Mouse (Mus musculus) embryo, embryonic 9.5 days (tissue): ENCODE data around the gene Tdpoz1.
"Not testable (repeated sequence)": the region's sequence is repeated elsewhere in the genome, so short reads cannot be mapped to it uniquely, and the experiment has no call there.

Experiments used
- DNase-seq: peaks from one replicate; pipeline ENCODE4 v3.0.0-alpha.2; 2017; ENCODE audit errors: extremely low spot score

The Tdpoz1 gene

GRCm38 (mm10) chr3:93676210-93676609, at the start of gene Tdpoz1:
TSS of gene Tdpoz1 (minus strand) at chr3:93676310.
- DNase-seq = not testable (repeated sequence)

- DNase-seq = not testable (repeated sequence)
These were observed 33.0 kb upstream of the Tdpoz1 start for GRCm38 (mm10) chr3:93708969-93709637.

GRCm38 (mm10) chr3:93692970-93693369, 16.9 kb upstream of the Tdpoz1 start, which contains the start of gene Gm37596:
TSS of gene Gm37596 (minus strand) at chr3:93693070.
- DNase-seq = not testable (repeated sequence)

GRCm38 (mm10) chr3:93670805-93671503, 5.2 kb downstream of the Tdpoz1 start:
- DNase-seq = not testable (repeated sequence)

GRCm38 (mm10) chr3:93654260-93654659, 21.9 kb downstream of the Tdpoz1 start:
- DNase-seq = no peak

- no peak for DNase-seq
These were observed 23.5 kb downstream of the Tdpoz1 start, which contains the start of gene Tdpoz2 for GRCm38 (mm10) chr3:93652586-93652985. TSS of gene Tdpoz2 (minus strand) at chr3:93652686.

GRCm38 (mm10) chr3:93630917-93631714, 45.0 kb downstream of the Tdpoz1 start:
- not testable (repeated sequence) for DNase-seq
